Mouse (Mus musculus) activated CD4-positive, CD25-positive, alpha-beta regulatory T cell, adult 4 months (primary cell): ENCODE measurements around the gene Map2k6. TPM values are rescaled to one million over a fixed set of nuclear protein-coding genes. Genes with fewer than 3 reads are reported as not detected.

Experiments
- ATAC-seq: one replicate; pipeline ENCODE4 v1.8.0; 2017
- polyA plus RNA-seq, 2 experiments: library from polyadenylated mRNA; unstranded; fragments of 100-300 nt; shearing (Covaris generic); gene quantifications; one replicate each; pipeline ENCODE4 v1.2.1; 2017

The Map2k6 gene
- polyA plus RNA-seq, 2 experiments from 2014 or later = 5.7 to 7.7 TPM

- no peak for ATAC-seq
Observed at GRCm38 (mm10) chr11:110453445-110454154, 54.7 kb downstream of the Map2k6 start.

DNA sequence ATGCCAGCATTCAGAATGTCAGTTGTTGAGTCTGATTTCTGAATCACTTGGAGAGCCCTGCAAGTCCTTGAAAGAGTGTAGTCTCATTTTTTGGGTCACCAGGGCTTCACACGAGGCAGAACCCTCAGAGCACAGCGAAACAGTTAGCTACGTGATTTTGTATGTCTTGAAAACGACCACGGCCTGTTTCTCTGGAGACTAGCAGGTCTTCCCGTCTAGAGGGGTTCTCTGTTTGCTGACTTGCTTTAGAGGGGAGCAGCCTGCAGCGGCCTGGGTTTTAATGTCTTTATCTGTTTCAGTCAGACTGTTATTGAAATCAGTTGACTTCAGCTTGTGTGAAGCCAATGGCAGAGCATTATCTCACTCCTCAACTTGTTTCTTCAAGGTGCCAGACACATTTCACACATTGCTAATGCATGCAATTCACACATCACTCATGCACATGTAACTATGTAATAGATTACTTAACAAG lies 58.6 kb downstream of the Map2k6 start:
- no peak for ATAC-seq

DNA sequence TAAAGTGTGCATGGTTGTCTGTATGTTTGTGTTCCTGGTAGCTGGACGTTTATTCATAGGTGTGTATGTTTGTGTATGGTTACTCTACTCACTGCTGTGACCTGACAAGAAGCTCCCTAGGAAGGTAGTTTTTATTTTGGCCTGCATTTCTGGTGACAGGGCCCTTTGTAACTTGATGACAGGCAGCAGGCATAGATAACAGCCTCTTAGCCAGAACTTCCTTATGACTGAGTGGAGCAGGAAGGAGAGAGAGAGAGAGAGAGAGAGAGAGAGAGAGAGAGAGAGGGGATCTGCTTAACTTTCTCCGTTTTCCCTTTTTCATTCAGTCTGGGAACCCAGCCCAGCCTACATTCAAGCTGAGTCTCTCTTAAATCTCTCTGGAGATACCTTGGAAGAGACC lies 61.6 kb downstream of the Map2k6 start:
- no peak for ATAC-seq

DNA sequence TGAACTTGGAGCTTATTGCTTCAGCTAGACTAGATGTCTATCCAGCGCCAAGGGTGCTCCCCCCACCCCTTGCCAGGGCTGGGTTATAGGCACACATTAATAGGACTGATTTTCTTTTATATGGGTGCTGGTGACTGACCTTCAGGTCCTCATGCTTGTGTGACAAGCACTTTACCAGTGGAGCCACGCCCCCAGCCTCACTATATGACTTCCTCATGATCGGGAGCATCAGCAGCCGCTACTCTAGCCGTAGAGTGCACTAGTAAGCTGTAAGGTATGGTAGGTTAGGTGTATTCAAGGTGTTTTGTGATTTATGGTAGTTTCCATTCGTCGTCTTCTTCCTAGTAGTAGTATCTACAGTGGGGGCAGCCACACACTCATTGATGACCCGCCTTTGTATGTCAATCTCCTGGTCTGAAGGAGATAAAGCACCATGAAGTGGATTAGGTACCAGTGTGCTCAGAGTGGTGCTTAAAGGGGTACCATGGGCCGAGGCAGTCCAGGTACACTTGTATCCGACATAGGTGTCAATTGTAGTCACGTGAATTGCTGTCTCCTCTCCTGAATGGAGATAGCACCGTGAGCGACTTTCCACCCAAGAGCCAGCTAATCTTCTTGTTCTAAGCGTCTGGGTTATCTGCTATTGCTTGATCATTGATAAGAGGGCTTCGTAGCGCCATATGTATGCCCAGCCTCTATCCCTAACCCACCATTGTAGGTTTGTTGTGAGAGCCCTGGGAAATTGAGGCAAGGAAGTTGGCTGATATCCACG lies 62.8 kb downstream of the Map2k6 start:
- no peak for ATAC-seq

- ATAC-seq = no peak
Observed at GRCm38 (mm10) chr11:110462975-110463578, 64.2 kb downstream of the Map2k6 start.

DNA sequence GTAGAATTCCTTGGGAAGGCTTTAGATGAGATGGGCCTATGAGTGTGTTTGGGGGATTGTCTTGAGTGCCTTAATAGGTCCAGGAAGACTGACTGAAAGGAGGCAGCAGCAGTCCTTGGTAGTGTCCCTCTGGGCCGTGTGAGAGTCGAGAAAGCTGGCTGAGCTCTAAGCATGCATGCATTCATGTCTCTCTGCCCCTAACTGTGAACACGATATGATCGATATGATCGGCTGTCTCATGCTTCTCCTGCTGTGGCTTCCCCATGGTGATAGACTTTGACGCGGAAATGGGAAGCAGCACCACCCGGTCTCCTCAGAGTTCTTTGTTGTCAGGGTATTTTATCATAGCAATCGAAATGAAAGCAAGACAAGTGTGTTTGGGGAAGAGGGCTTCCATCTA lies 64.9 kb downstream of the Map2k6 start:
- ATAC-seq = no peak

DNA sequence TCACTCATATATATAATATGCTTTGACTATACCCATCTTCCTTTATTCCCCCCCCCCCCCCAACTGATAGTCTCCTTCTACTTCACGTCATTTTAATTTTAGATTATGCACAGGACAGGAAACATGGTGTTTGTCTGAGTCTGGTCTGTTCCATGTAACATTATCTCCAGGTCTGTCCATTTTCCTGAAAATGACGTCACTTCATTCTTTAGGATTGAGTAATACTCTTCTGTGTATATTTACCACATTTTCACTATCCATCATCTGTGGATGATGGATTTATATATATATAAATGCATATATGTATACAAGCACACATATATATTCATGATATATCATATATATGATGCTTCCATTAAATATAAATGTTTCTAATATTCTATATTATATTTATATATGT lies 70.1 kb downstream of the Map2k6 start:
- ATAC-seq = no peak

DNA sequence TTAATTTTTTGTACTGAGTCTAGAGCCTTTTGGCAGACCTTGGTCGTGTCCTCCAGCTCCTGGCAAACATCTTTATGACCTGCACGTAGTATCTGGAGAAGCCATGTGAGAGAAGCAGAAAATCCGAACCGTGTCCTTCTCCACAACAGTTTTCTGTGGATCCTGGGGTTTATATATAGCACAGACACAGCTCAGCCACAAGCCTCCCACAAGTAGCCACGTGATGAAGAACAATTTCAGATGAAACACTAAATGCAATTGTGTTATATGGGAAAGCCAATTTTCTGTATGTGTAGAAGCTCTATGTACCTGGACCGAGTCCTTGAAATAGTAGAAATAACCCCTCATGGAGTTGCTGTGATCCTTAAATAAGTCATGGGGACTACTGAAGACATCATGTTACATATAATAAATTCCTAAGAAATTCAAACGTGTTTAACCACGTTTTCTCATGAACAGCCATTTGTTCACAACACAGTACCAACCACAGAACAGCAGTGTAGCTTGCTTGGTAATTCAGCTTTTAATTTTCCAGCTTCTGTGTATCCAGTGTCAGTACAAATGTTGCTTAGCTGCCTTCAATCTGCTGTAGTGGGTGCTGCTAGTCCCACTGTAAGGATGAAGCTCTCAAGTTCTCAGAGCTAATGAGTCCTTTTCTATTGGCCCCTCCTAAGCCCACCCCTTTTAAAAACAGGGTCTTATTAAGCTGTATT lies 71.8 kb downstream of the Map2k6 start:
- no peak for ATAC-seq

GRCm38 (mm10) chr11:110471362-110471761 lies 72.4 kb downstream of the Map2k6 start:
- no peak for ATAC-seq

- ATAC-seq = no peak
Observed at GRCm38 (mm10) chr11:110472078-110472477, 73.2 kb downstream of the Map2k6 start.

DNA sequence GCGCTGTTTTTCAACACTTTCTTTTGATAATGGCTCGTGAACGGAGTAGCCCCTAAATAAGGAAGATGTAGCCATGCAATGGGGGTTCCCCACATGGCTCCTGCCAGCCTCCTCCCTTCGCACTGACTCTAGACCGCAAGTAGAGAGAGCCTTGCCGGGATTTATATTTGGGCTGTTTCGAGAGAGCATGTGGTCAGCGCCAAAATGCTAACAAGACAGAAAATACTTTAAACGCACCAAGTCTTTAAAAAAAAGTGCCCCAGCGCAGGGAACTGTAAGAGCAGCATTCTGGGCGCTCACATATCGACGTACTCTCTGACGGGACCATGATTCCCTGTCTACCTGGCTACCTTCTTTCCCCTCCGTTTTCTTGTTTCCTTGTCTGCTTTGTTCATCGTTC lies 74.6 kb downstream of the Map2k6 start:
- ATAC-seq = no peak

- ATAC-seq = no peak
Observed at GRCm38 (mm10) chr11:110476361-110477151, 77.6 kb downstream of the Map2k6 start.

DNA sequence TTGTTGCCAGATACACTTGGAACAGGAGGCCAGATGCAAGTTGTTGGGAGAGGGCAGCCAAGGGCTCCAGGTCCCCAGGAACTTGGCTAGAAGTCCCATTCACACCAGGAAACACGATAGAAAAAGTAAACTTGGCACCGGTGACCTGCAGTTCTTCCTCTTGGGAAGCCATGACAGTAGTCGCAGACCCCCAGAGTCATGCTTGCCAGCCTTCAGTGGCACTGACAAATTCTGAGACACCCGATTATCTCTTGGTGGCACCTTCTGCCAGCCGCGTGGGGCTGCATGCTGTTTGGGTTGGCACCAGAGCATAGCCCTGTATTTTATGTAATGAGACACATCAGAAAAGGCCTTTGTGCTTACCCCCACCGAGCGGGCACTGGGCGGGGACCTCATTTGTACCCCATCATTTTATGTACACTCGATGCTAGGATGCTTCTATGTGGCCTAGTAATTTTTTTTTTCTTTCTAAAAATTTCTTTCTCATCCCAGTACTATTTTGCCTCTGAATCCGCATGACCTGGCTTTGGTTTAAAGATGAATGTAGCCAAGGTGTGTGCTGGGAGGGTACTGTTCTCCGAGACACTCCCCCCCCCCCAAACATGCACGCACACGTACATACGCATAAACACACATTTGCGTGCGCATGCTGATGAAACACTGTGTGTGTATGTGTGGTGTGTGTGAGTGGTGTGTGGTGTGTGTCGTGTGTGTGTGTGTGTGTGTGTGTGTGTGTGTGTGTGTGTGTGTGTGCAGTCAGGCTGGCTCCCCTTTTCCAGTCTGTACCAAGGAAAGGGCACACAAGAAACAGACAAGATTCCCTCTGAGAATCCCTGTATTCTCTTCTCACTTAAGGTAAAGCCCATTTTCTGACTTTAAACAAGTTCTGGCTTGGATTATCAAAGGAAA lies 79.3 kb downstream of the Map2k6 start:
- no peak for ATAC-seq

DNA sequence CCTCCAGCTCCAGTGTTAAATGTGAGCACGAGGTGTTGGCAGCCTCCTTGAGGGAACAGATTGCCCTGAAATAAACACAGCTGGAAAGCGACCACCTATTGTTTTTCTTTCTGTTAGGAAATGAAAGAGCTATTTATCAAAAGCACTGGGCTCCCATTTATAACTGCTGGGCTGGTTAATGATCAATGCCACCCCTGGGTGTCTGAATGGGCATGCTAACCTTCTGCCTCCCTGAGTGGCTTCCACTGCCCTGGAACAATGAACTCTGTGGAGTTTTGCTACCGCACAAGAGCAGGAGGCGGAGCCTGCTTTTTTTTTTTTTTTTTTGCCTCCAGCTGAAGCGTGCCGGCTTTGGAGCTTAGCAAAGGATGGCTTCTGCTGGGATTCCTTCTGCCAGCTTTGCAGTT lies 80.1 kb downstream of the Map2k6 start:
- no peak for ATAC-seq

DNA sequence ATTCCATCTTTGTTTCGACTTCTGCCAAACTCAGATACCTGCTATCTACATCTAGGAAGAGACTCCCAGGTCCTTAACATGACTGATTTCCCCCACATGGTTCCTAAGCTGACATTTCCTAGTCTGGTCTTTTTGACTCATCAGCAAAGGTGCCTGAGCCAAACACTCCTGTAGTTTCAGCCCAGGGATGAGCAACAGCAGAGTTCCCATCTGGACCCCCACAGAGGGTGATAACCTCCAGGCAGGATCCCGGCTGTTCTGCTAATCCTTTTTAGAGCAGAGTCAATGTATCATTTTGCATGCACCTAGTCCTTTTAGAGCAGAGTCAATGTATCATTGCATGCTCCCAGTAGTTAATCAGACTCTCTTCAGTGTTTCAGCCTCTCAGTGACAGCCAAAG lies 82.5 kb downstream of the Map2k6 start:
- ATAC-seq = no peak

DNA sequence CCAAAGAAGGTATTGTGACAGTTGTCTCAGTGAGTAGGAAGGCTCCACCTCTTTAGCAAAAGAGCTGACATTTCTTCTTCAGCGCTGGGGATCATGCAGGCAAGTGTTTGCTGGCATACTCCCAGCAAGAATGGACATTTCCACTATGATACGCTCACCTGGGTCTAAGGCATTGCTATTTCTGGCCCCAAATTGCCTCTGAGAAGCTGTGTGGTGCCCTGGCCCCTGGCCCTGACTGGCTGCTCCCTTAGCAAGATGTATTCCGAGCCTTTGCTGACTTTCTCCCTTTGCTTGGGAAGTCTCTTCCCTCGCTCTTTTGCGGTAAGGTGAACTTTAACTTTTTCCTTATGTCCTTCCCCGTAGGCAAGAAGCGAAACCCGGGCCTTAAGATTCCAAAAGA lies 83.3 kb downstream of the Map2k6 start:
- ATAC-seq = no peak

DNA sequence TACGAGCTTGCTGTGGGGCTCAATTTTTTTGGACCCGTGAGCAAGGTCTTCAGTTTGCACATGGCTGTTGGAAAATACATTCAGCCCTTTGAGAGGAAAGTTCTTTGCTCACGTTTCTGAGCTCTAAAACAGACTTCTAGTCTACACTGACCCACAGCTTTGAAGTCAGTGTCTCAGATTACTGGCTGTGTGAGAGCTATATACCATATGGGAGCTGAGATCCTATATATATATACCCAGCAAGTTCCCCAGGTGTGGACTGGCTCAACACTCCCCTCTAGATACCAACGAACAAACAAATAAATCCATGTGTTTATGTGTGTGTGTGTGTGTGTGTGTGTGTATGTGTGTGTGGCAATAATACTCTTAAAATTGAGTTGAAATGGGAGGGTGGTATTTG lies 83.7 kb downstream of the Map2k6 start:
- ATAC-seq = no peak

- peak; percentile 75 for ATAC-seq
Observed at GRCm38 (mm10) chr11:110483165-110483564, 84.2 kb downstream of the Map2k6 start.

DNA sequence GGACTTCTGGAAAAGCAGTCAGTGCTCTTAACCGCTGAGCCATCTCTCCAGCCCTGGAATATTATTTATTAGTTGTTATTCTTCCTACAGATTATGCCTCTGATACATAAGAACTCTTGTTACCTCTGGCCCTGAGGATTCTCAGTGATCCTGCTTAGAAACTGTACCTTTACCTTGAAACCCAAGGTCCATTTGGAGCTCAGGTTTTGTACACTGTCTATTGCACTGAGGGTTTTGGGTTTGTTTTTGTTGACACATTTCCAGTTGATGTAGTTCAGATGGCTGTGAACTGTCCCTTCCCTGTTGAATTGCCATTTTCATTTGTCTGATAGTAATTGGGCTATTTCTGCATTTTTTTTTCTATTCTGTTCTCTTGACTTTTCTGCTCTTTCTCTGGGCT lies 85.5 kb downstream of the Map2k6 start:
- no peak for ATAC-seq

GRCm38 (mm10) chr11:110485081-110485480 lies 86.2 kb downstream of the Map2k6 start:
- ATAC-seq = no peak

- ATAC-seq = no peak
Observed at GRCm38 (mm10) chr11:110487796-110488195, 88.9 kb downstream of the Map2k6 start.
